ENCODE assay signal across 11 mouse cellular contexts in the genomic region with DNA sequence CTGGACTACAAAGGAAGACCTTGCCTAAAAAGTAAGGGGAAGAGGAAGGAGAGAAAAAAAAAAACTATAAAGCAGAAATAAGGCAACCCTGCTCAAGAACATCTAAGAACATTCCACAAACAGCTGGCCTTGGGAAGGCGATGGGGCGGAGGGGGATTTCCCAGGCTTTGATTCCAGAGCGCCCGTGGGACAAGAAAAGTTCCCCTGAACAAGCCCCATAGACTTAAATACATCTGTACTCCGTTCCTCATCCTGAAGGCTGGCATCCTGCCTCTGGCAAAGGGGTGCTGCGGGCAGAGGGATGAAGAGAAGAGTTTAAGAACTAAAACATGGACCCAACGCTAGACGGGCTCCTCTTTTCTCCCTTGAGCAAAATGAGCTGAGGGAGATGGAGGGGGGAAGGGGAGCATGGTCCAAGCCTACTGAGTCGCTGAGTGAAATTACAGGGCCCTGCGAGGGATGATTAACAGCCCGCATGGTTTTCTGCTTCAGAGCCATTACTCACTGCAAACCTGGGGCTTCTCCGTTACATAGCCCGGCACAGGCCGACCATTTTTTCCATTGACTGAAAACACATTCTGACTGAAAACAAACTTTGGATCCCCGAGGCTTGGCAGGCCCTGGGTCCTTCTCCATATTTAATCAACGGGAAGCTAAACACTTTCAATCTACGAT.
DNase-seq lines count a peak whose midpoint lies in the region; ATAC-seq lines count a peak whose summit lies in the region.
"Had no signal": no experiment of that assay in that cellular context is flagged by ENCODE, and none has a peak within 500 bp of the region (broad histone marks: within the 10 kb centered on the region; RNA-seq: fewer than 3 reads in every experiment).

No protein-coding gene starts in this region.

- 31% methylated on average over 17 of the region's 17 CpGs for WGBS in intestine, embryonic 15.5 days
- WGBS in limb, embryonic 11.5 days, result 26% methylated on average over 17 of the region's 17 CpGs

- H3K4me2 ChIP-seq in intestine, embryonic 15.5 days (replicated peaks), result peak overlapping the region; percentile 36; the same call in 1 of the 2 replicates
- H3K4me2 ChIP-seq in limb, embryonic 11.5 days (ENCODE audit: low read depth, severe bottlenecking), result peak overlapping the region; percentile 27; the same call in 1 of the 2 replicates

- H3K9ac ChIP-seq in intestine, embryonic 15.5 days, result no peak overlapping the region
- 0 out of 2 replicates have a peak overlapping the region, but pooled peaks have one; percentile 27 for H3K9ac ChIP-seq in limb, embryonic 11.5 days (ENCODE audit: low read length)

- peak; percentile 53 for DNase-seq in embryo, embryonic 10 days (ENCODE audit: low spot score)
- no peak for DNase-seq in embryo, embryonic 9.5 days (ENCODE audit: extremely low spot score)
- peak; percentile 65 for DNase-seq in embryo, embryonic 10.5 days (ENCODE audit: low spot score)
- peak; percentile 76 for DNase-seq in limb, embryonic 11.5 days (ENCODE audit: low spot score)
- no peak for DNase-seq in right cerebral cortex, adult 18-20 months
- no peak for DNase-seq in cerebellum, adult 11 months
- DNase-seq: cerebellum, adult 8-10 months had no signal

- no peaks in the 10 kb centered on the region for H3K36me3 ChIP-seq in intestine, embryonic 15.5 days
- H3K36me3 ChIP-seq in limb, embryonic 11.5 days (ENCODE audit: control insufficient read depth, insufficient read depth, low read length), result no peaks in the 10 kb centered on the region

- no peak overlapping the region; the same call in 1 of the 2 replicates for H3K27ac ChIP-seq in intestine, embryonic 15.5 days
- H3K27ac ChIP-seq in limb, embryonic 11.5 days (replicated peaks; ENCODE audit: low read depth, low read length), result peak overlapping the region; percentile 52; the same call in 1 of the 2 replicates

- H3K27me3 ChIP-seq in intestine, embryonic 15.5 days (replicated peaks), result no peaks in the 10 kb centered on the region
- no peaks in the 10 kb centered on the region for H3K27me3 ChIP-seq in limb, embryonic 11.5 days (ENCODE audit: control insufficient read depth, insufficient read depth, low read length)

- no peaks in the 10 kb centered on the region for H3K9me3 ChIP-seq in intestine, embryonic 15.5 days
- H3K9me3 ChIP-seq in limb, embryonic 11.5 days (ENCODE audit: control insufficient read depth, low read length), result no peaks in the 10 kb centered on the region

- ATAC-seq in intestine, embryonic 15.5 days, result peak; percentile 38; the same call in 1 of the 2 replicates
- ATAC-seq in limb, embryonic 11.5 days (ENCODE audit: insufficient number of reproducible peaks, low FRiP score, low TSS enrichment, low read depth), result peak; percentile 57; the same call in 1 of the 2 replicates
- ATAC-seq in inflammation-experienced regulatory T-cells, adult 6 months, result no peak
- ATAC-seq: forebrain, embryonic 16.5 days had no signal

- H3K4me3 ChIP-seq in intestine, embryonic 15.5 days (replicated peaks), result no peak overlapping the region
- no peak overlapping the region for H3K4me3 ChIP-seq in limb, embryonic 11.5 days (ENCODE audit: low read depth, low read length)
- H3K4me3 ChIP-seq: myocyte had no signal

- peaks cover 38% of the 10 kb centered on the region for H3K4me1 ChIP-seq in intestine, embryonic 15.5 days (replicated peaks)
- H3K4me1 ChIP-seq in limb, embryonic 11.5 days (ENCODE audit: control insufficient read depth, insufficient read depth, low read length), result peaks cover 63% of the 10 kb centered on the region

Comparison
In these comparisons a context has a peak if more than half of its experiments do, and no peak if none do; other contexts are left out.
1. DNase-seq: peak in embryo, embryonic 10 days (single experiment), embryo, embryonic 10.5 days (single experiment) and limb, embryonic 11.5 days (single experiment); none in embryo, embryonic 9.5 days (single experiment), right cerebral cortex, adult 18-20 months (single experiment) and cerebellum, adult 11 months (single experiment).